ENCODE assay signal across 8 mouse cellular contexts in the genomic region with DNA sequence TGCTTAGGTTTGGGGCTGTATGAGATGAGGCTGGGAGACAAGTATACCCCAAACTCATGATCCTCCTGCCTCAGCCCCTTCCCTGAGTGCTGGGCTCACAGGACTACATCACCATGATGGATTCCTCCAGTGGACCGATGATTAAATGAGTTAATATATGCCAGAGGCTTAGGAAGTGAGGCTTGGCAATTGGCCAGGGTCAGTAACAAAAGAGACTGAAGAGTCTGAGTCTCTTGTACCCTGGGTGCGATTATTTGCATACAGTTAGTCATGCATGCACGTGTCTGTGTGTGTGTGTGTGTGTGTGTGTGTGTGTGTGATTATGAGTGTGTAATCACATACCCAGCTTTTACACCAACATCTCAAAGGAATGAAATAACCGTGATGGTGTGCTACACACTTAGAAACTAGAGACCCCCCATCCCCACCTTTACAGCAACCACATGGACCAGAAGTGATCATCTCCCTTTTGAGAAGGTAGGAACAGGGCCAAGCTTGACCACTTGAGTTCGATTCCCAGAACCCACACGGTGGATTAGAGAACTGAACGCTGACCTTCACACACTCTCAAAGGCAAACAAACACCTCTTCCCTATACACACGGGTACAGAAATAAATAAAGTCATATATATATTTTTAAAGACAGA. TPM values are rescaled to one million over a fixed set of nuclear protein-coding genes. Genes with fewer than 3 reads are reported as not detected.
DNase-seq lines count a peak whose midpoint lies in the region; ATAC-seq and TF ChIP-seq lines count a peak whose summit lies in the region.

No protein-coding gene starts in this region.

- POLR2A ChIA-PET in Patski (lab: Charles Lee): interaction anchor here (0.7 kb wide), 3 partner anchors 13 to 53 kb away, joined by 3 to 5 read pairs (median 3); no protein-coding TSS in a partner anchor

- CTCF ChIA-PET in Patski (lab: Charles Lee): interaction anchor here (0.9 to 2.1 kb wide), 5 partner anchors 8 to 127 kb away, joined by 3 to 5 read pairs (median 3); no protein-coding TSS in a partner anchor

- peaks cover 4% of the 10 kb centered on the region for H3K27me3 ChIP-seq in Patski
- H3K27me3 ChIP-seq in heart, embryonic 13.5 days (replicated peaks): no peaks in the 10 kb centered on the region
- no peaks in the 10 kb centered on the region for H3K27me3 ChIP-seq in kidney, embryonic 16.5 days (ENCODE audit: insufficient read depth, low read length)
- H3K27me3 ChIP-seq in stomach, embryonic 15.5 days (replicated peaks): no peaks in the 10 kb centered on the region

- in situ Hi-C loops in Patski (cut with MboI; ENCODE audit: low pct_unique_long_range_greater_than_20kb): no loop called here

- H3K4me1 ChIP-seq in heart, embryonic 13.5 days: peaks cover 78% of the 10 kb centered on the region
- peaks cover 61% of the 10 kb centered on the region for H3K4me1 ChIP-seq in kidney, embryonic 16.5 days (ENCODE audit: insufficient read depth, low read length)
- peaks cover 43% of the 10 kb centered on the region for H3K4me1 ChIP-seq in stomach, embryonic 15.5 days

- TF ChIP-seq CTCF in Patski (IDR thresholded peaks at IDR 0.05): no peak

- peak; percentile 36 for DNase-seq in gastrocnemius, postnatal 25 days
- DNase-seq in gastrocnemius, postnatal 14 days: no peak
- peak; percentile 13 for DNase-seq in Patski (ENCODE audit: low read depth, low spot score)
- DNase-seq in lung, postnatal 14 days: peak; percentile 78

- H3K4me3 ChIP-seq in heart, embryonic 13.5 days: peak overlapping the region; percentile 33
- H3K4me3 ChIP-seq in kidney, embryonic 16.5 days (ENCODE audit: low read length): peak overlapping the region; percentile 56
- peak overlapping the region; percentile 70 for H3K4me3 ChIP-seq in stomach, embryonic 15.5 days (replicated peaks)

- H3K4me2 ChIP-seq in heart, embryonic 13.5 days: peak overlapping the region; percentile 92
- H3K4me2 ChIP-seq in kidney, embryonic 16.5 days (replicated peaks; ENCODE audit: low read depth, low read length): peak overlapping the region; percentile 86
- peak overlapping the region; percentile 92 for H3K4me2 ChIP-seq in stomach, embryonic 15.5 days

- ATAC-seq in Patski: peak; percentile 57
- ATAC-seq in heart, embryonic 13.5 days (ENCODE audit: extremely low read depth, insufficient number of reproducible peaks, low FRiP score, low TSS enrichment): no peak
- ATAC-seq in kidney, embryonic 16.5 days (ENCODE audit: low FRiP score, low TSS enrichment): peak; percentile 10; the same call in 1 of the 2 replicates
- ATAC-seq in stomach, embryonic 15.5 days (ENCODE audit: insufficient read depth, low FRiP score, low read depth): no peak
- ATAC-seq in frontal cortex, adult (ENCODE audit: low TSS enrichment): no peak

- H3K27ac ChIP-seq in heart, embryonic 13.5 days (replicated peaks): peak overlapping the region; percentile 99
- H3K27ac ChIP-seq in kidney, embryonic 16.5 days (ENCODE audit: low read length): peak overlapping the region; percentile 99
- H3K27ac ChIP-seq in stomach, embryonic 15.5 days: peak overlapping the region; percentile 99

- H3K36me3 ChIP-seq in heart, embryonic 13.5 days: peaks cover 18% of the 10 kb centered on the region
- H3K36me3 ChIP-seq in kidney, embryonic 16.5 days (ENCODE audit: insufficient read depth, low read length): peaks cover 8% of the 10 kb centered on the region; the same call in 1 of the 2 replicates
- H3K36me3 ChIP-seq in stomach, embryonic 15.5 days: peaks cover 13% of the 10 kb centered on the region

- no peaks in the 10 kb centered on the region for H3K9me3 ChIP-seq in heart, embryonic 13.5 days
- no peaks in the 10 kb centered on the region for H3K9me3 ChIP-seq in kidney, embryonic 16.5 days (ENCODE audit: low read length)
- no peaks in the 10 kb centered on the region for H3K9me3 ChIP-seq in stomach, embryonic 15.5 days

- WGBS in heart, embryonic 13.5 days: 30% methylated on average over 8 of the region's 8 CpGs
- 38% methylated on average over 8 of the region's 8 CpGs for WGBS in kidney, embryonic 16.5 days
- WGBS in stomach, embryonic 15.5 days: 16% methylated on average over 8 of the region's 8 CpGs

- peak overlapping the region; percentile 93 for H3K9ac ChIP-seq in heart, embryonic 13.5 days
- H3K9ac ChIP-seq in kidney, embryonic 16.5 days (replicated peaks; ENCODE audit: low read length): peak overlapping the region; percentile 59
- no peak overlapping the region; the same call in 1 of the 2 replicates for H3K9ac ChIP-seq in stomach, embryonic 15.5 days

- intact Hi-C loops in gastrocnemius, postnatal 14 days (cut with DNase I; ENCODE audit: low total_unique reads): no loop called here

RNA-seq across cellular contexts. Expression of a gene that starts 3.3 kb away (rescaled TPM):
- 1 to 10 TPM in 1 of 2 experiments, under 1 TPM in 1; 0.97 to 1.3 TPM for total RNA-seq in gastrocnemius, postnatal 25 days (2021)
- 1 to 10 TPM; 1.6 to 6.0 TPM for total RNA-seq in gastrocnemius, postnatal 14 days (2021)
- 0.01 TPM for polyA plus RNA-seq in Patski (2021)
- 26.7 and 26.8 TPM in 2 replicates for polyA plus RNA-seq in heart, embryonic 13.5 days (2015; fragmentation: Nextera tagmentation; extraction: Ambion mirVana)
- 25.2 and 26.1 TPM in 2 replicates for polyA plus RNA-seq in kidney, embryonic 16.5 days (2015; fragmentation: Nextera tagmentation; extraction: Ambion mirVana)
- polyA plus RNA-seq in stomach, embryonic 15.5 days (2015; fragmentation: Nextera tagmentation; extraction: Ambion mirVana): 47.3 and 54.9 TPM in 2 replicates

RNA-seq across cellular contexts. Expression of a gene that starts 14.9 kb away (rescaled TPM):
- under 1 TPM; 0.08 to 0.10 TPM for total RNA-seq in gastrocnemius, postnatal 25 days (2021)
- under 1 TPM; 0.04 to 0.09 TPM for total RNA-seq in gastrocnemius, postnatal 14 days (2021)
- 0.32 TPM for polyA plus RNA-seq in Patski (2021)
- polyA plus RNA-seq in heart, embryonic 13.5 days (2015; fragmentation: Nextera tagmentation; extraction: Ambion mirVana): 0.10 TPM in 1 of 2 replicates, not detected in the other
- 0.19 TPM in 2 replicates for polyA plus RNA-seq in kidney, embryonic 16.5 days (2015; fragmentation: Nextera tagmentation; extraction: Ambion mirVana)
- polyA plus RNA-seq in stomach, embryonic 15.5 days (2015; fragmentation: Nextera tagmentation; extraction: Ambion mirVana): 0.30 and 0.63 TPM in 2 replicates

RNA-seq across cellular contexts. Expression of a gene that starts 31.2 kb away (rescaled TPM):
- 10 to 100 TPM; 59.8 to 68.1 TPM for total RNA-seq in gastrocnemius, postnatal 25 days (2021)
- total RNA-seq in gastrocnemius, postnatal 14 days (2021): 10 to 100 TPM; 56.3 to 67.8 TPM
- polyA plus RNA-seq in Patski (2021): 106 TPM
- polyA plus RNA-seq in heart, embryonic 13.5 days (2015; fragmentation: Nextera tagmentation; extraction: Ambion mirVana): 82.3 and 94.0 TPM in 2 replicates
- 122 and 125 TPM in 2 replicates for polyA plus RNA-seq in kidney, embryonic 16.5 days (2015; fragmentation: Nextera tagmentation; extraction: Ambion mirVana)
- 92.9 and 95.7 TPM in 2 replicates for polyA plus RNA-seq in stomach, embryonic 15.5 days (2015; fragmentation: Nextera tagmentation; extraction: Ambion mirVana)

Comparison
In these comparisons a context has a peak if more than half of its experiments do, and no peak if none do; other contexts are left out.
1. ATAC-seq: peak in Patski (single experiment) and kidney, embryonic 16.5 days (single experiment); none in heart, embryonic 13.5 days (single experiment), stomach, embryonic 15.5 days (single experiment) and frontal cortex, adult (single experiment).
2. RNA of a gene that starts 3.3 kb away (polyA plus RNA-seq): 47.3 to 54.9 TPM in stomach, embryonic 15.5 days, 26.7 to 26.8 TPM in heart, embryonic 13.5 days and 25.2 to 26.1 TPM in kidney, embryonic 16.5 days; 0.01 TPM in Patski (single experiment); every median in the first group is over 10 times any median in the second.
3. Peak in every context shown above with its lines, with median percentiles within 50 percentile points of each other: H3K27ac ChIP-seq, H3K4me2 ChIP-seq and H3K4me3 ChIP-seq.